Comparison of ENCODE assay signal across 12 mouse cellular contexts in the genomic region with DNA sequence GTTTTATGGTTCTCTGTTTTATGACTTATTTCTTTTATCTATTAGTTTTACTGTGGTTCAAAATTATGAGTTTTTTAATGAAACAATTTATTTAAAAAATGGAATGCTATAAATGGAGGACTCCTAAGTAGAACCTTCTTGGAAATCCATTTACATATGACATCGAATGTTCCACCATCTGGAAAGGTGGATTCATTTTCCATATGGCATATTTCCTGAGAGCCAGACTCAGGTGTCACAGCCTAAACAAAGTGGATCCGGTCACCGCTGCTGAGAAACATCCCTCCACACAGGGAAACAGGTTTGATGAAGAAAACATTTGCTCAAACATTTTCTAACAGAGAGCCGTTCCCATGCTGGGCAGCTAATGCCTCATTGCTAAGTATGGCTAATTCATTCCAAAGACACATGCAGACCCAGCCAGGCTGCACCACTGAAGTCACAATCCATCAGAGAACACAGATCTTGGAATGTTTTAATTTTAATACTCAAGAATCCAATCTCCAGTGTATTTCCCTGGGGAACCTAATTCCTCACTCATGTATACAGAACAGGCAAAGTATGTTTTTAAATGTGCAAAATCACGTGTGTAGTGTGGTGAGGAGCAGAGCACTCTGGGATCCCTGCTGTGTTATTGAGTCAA.
"Had no signal": no experiment of that assay in that cellular context is flagged by ENCODE, and none has a peak within 500 bp of the region (broad histone marks: within the 10 kb centered on the region; RNA-seq: fewer than 3 reads in every experiment).

No protein-coding gene starts in this region.

- H3K4me3 ChIP-seq: limb, embryonic 15.5 days; liver, embryonic 12.5 days had no signal

- ATAC-seq: liver, embryonic 12.5 days; midbrain, embryonic 16.5 days had no signal

- DNase-seq: kidney, adult 8-10 months; kidney, postnatal 25 days; layer of hippocampus, postnatal 36 days; lung, embryonic 14.5 days; lung, postnatal 10 days; lung, postnatal 4 days; right cerebral cortex, postnatal 14 days; thymus, postnatal 36 days had no signal

- H3K4me1 ChIP-seq: limb, embryonic 15.5 days; liver, embryonic 12.5 days had no signal

- H3K36me3 ChIP-seq: limb, embryonic 15.5 days; liver, embryonic 12.5 days had no signal

- H3K9me3 ChIP-seq: limb, embryonic 15.5 days; liver, embryonic 12.5 days had no signal

- H3K4me2 ChIP-seq: limb, embryonic 15.5 days; liver, embryonic 12.5 days; lung, embryonic 14.5 days; midbrain, embryonic 11.5 days had no signal

- H3K27ac ChIP-seq: limb, embryonic 15.5 days; liver, embryonic 12.5 days had no signal

- H3K27me3 ChIP-seq: limb, embryonic 15.5 days; liver, embryonic 12.5 days had no signal

- H3K9ac ChIP-seq: limb, embryonic 15.5 days; liver, embryonic 12.5 days; lung, embryonic 14.5 days had no signal
